Mouse (Mus musculus) adipocyte (in vitro differentiated cells): Measurements from ENCODE around the gene 1810046K07Rik.
A peak's percentile ranks its signal among the peaks of the same experiment; 100 is the strongest.

Experiments
- DNase-seq: peaks from one replicate; pipeline ENCODE4 v3.0.0-alpha.2; 2016; ENCODE audit warnings: low spot score

Gene 1810046K07Rik

GRCm38 (mm10) chr9:51303980-51304379 is 24.7 kb downstream of the 1810046K07Rik start:
- no peak for DNase-seq

DNA sequence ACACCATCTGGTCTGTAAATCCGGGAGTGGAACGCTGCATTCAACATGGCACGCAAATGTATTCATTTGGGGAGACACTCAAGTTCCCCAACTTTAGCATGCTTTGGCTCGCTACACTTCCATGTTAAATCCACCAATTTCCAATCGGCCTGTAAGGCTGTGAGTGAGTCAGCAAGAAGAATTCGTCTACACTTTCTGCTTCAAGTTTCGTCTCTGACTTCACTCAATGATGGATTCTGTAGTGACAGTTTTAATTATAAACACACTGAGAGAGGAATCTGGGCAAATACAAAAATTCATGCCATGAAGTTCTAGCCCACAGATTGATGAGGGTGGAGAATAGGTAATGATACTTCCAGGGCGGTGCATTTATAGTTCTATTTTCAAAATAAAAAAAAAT is 35.2 kb downstream of the 1810046K07Rik start:
- no peak for DNase-seq

DNA sequence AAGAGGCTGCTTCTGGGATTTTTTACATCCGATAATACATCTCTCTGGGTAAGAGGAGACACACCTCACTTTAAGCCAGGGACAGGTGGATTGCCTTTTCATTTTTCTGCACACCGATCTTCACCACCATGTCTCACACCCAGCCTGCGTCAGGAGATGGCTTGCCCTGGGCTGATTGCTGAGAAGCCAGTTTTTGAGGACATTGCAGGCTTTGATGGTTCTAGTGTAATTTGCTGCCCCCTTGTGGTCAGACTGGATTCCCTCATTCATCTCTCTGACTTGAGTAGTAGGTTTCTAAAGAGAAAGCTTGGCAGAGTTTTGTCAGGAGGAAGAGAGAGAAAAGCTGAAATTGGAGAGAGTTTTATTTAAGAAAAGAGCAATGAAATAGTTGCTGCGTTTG is 36.0 kb downstream of the 1810046K07Rik start:
- peak; percentile 92 for DNase-seq

DNA sequence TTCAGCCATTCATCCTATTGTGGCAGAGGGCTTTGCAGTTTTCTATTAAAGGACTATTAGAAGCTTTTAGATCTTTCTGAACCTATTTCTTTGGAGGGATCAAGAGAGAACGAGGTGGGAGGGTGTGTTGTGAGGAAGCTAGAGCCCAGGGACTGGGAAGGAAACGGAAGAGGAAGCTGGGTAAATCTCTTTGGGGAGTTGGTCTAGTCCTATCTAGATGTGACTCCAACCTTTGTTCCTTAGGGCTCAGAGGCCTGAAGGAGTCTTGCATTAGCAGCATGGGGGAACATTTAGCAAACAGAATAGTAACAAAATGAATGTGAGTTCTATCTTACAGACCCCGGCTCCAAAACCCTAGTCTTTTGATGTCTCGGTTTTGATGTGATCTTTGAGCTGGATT is 37.7 kb downstream of the 1810046K07Rik start:
- no peak for DNase-seq

DNA sequence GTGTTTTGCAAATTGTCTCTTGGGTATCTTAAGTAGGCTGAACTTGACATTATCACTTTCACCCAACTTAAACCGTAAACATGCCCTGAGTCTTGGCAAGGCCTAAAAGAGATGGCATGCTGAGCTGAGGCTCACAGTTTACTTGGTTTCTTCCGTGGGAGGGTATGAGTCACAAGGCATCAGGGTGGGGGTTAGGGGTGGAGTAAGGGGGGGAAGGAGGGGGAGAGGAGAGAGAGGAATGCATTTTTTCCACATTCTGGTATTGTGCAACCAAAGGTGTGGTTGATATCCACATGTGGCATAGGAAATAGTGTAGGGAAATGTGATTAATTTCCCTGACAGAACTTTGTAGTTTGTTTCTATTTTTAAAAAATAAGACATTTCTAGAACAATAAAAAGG is 42.6 kb downstream of the 1810046K07Rik start:
- DNase-seq: peak; percentile 21

DNA sequence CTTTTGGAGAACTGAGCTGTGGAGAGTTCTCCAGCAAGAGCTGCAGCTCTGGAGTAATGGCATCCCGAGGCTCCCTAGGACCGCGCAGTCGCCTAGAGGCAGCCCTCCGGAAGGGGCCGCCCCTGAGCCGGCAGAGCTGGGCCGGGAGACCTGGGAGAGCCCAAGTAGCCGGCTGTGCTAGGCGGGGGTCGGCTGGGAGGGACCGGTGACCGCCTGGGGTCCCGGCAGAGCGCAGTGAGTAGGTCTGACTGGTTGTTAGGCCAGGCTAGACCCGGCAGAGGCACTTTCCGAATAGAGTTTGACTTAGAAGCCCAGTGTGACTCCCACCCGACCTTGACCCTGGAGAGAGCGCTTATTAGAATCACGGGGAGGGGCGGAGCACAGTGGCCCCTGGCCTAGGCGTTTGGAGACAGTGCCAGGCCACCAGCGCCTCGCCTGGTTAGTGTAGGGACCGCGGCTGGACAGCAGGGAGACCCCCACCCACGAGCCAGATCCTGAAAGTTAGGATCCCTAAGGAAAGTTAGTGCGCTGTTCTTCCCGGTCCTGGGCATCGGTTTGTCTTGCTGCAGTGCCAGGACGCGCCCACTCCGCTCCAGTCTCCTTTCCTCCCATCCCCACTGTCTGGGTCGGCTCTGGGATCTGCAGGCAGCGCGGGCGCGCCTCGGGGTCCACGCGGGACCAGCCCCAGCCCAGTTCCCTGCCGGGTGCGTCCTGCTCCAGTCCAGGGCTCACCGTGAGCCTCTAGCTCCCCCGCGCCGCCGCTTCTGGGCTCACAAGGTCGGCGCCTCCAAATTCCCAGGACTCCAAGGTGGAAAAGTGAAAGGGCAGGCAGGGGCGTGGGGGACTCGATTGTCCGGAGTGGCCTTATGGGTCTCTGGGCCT is 50.0 kb downstream of the 1810046K07Rik start, which contains the start of gene Colca2:
Gene Colca2 (minus strand): TSS at position 70 of the 882 bp plus-strand sequence.
- peak; percentile 77 for DNase-seq

- no peak for DNase-seq
Observed at GRCm38 (mm10) chr9:51277834-51278498, 50.8 kb downstream of the 1810046K07Rik start.

DNA sequence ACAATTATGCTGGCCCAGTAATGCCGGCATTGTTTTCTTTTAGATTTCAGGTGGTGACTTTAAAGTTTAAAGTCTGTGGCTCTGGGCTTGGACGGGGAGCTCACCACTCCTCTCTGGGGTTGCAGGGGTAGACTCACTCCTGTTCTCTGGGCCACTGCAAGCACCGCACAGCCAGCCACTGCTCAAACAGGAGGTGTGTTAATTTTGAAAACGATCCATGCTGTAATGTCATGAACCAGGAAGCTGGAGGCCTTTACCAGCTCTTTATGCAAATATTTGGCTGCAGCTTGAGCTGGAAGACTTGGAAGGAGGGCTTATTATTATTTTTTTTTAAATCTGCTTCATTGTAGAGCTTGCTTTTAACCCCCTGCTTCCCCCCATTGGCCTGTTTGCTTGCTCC is 54.0 kb downstream of the 1810046K07Rik start:
- no peak for DNase-seq

GRCm38 (mm10) chr9:51273581-51274154 is 55.0 kb downstream of the 1810046K07Rik start:
- DNase-seq: no peak

GRCm38 (mm10) chr9:51272102-51272501 is 56.6 kb downstream of the 1810046K07Rik start:
- DNase-seq: no peak

DNA sequence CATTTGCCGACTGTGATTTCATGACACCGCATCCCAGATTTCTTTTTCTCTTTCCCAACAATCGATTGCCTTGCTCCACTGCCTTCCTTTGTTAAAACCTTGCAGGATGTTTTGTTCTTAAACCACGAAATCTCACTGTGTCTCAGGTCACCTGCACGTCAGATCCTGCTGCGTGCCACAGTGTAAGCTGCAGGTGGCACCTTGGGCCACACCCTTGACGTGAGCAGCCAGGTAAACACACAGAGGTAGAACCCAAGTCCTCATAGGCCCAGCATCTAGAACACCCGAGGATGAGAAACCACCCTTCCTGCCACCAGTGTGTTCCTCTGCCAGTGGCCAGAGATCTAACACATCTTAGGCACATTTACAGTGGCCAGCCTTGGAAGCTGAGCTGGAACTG is 57.6 kb downstream of the 1810046K07Rik start:
- DNase-seq: no peak

GRCm38 (mm10) chr9:51268852-51269251 is 59.9 kb downstream of the 1810046K07Rik start:
- no peak for DNase-seq

GRCm38 (mm10) chr9:51258426-51258825 is 70.3 kb downstream of the 1810046K07Rik start:
- no peak for DNase-seq

DNA sequence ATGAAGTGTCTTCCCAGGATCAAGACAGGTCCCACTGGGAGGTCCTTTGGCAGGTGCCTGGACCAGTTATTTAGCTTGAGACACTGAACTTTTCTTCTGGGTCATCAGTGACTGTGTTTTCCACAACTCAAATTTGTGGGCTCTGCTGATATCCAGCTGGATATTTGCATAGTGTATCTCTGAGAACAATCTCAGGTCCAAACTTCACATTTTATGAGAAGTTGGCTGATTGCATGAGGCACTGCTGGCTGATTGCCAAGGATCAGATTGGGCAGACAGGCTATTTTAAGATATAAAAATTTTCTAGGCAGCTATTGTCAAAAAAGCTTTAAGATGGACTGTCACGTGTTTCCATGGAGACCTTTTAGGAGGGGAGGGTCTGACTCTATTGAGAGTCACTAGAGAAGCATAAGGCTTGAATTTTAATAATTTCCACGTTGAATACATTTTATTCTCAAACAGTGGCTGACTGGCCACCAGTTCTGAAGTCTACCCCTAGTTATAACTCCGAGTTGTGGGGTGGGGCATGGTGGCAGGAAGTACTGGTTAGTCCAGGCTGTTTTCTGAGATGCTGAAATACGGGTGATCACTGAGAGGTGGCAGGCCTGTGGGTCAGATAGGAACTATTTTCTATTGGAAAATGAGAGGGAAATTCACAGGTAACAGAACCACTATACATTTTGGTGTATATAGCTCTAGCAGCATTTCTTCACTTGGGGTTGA is 71.8 kb downstream of the 1810046K07Rik start:
- DNase-seq: peak; percentile 38
